Mouse (Mus musculus): ENCODE measurements at regions not wholly inside any gene's neighbourhood (a gene's known extent, or its start where the extent isn't known, plus 50 kb on each side); places are given as distances from the start of the nearest gene placed in this dataset.

DNA sequence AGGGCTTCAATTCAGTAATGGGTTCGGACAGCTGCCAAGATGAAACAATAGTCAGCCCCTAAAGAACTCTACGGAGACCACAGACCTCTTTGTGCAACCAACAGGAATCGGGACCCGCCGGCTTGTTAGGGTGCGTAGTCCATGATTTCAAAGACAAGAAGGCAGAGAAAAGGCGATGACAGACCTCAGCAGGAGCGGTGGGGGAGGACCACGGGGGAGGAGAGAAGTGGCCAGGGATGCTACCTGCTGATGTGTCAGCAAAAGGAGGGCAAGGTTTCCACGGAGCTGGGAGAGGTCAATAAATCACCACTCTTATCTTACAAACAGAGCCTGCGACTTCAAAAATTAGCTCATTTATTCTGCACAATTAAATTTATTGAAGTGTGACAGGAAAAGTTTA, 388.4 kb upstream of the Id4 start:
- no peak for DNase-seq

DNA sequence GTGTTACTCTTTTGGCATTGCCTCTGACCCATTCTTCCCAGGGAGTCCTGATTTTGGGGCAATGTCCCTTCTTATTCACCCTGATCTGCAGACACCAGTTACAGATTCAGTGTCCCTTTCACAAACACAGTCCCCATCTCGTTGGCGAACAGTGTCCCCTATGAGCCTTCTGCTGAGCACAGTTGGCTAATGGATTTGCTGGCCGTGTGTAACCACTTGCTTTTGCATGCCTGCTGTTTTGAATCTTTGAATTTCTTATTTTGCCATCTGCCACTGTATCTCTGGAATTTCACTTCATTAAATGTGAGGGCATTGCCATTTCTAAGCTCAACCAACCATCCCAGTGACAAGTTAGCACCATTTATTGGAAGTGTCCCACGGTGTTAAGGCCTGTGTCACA, 368.5 kb upstream of the Id4 start:
- no peak for DNase-seq

DNA sequence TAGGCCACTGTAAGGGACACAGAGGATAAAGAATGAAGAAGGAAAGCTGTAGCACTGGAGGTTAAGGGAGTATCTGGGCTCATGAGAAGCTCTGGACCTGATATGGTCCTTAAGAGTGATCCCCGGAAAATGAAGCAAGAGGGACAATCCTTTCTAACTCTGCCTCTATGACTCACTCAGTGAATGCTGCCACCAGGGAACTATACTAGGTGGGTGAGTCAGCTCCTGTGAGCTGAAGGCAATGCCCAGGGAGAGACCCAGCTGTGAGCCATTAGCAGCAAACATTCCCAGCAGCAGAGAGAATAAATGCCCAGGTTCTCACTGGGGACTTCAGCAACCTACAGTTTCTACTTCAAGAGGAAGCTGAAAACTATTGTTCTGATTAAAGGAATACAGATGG, 366.7 kb upstream of the Id4 start:
- DNase-seq, result no peak

DNA sequence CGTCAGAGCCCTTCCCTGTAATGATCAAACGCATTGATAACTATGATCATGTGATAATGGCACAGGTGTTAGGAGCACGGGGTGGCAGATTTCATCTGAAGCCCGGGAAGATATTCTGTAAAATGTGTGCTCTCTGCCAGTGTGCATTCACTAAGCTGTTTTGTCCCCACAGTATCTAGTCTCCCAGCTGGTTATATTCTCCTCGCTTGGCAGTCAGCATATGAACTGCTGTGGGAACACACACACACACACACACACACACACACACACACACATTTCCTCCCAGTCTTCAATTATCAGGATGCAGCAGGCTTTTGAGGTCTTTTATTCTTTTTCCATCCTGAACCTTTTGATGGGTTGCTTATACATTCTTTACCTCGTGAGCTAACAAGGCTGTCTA, 365.8 kb upstream of the Id4 start:
- no peak for DNase-seq

DNA sequence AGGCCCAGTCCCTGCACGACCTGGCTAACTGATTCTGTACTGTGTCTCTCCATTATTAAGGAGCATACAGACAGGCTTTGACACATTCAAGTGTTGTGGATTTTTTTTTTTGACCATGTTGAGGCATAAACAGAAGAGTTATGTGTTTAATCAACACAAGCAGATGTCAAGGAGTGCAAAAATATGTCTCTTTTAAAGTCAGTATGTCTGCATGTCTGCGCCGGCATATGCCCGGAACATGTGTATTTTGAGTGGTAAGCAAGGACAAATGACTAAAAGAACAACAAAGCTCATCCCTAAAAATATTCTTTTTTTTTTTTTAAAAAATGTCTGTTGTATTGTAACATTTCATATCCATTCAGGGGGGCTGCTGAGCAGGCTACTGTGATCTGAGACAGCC, 364.4 kb upstream of the Id4 start:
- no peak for DNase-seq

DNA sequence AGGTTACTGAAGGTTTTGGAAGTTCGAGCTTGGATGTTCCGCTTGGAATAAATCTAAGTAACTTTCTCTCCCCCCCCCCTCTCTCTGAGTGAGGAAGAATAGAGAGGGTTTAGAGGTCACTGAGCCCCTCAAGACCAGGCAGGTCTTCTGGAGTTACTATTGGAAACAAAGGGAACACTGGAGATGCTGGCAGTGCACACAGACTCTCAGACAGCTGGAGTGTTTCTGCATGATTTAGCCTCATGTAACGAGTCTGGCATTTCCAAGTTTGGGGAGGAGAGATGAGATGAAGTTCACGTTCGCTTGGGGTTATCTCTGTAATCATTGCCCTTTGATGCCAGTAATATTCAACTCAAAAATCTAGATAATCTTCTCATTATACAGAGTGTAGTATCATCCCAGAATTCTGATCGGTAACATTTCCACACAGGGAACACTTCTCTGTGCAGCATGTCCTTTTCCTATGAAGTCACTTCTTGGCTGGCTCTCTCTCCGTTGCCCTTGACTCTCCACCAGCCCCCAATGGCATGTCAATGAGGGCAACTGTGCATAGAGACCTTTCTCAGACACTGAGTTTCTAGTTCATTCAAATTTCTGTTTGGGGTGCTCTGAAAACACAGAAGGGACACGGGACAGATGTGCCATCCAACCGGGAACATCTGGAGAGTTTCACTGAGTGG, 351.0 kb upstream of the Id4 start:
- DNase-seq, result no peak

DNA sequence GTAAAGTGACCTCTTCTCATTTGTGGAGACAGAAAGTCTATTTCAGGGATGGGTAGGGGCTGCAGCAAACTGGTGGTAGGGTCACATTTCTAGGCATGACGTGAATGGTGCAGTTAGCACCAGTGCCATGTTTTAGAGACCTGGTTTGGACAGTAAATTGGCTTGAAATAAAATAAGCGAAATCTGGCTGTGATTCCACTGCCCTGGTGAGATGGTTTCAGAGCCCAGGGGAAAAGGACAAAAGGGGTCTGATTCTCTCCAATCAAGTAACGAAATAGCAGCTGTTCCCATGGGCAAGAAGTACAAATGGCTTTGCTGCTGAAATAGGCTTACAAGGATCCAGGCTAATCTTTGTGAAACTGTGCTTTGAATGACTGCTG, 350.5 kb upstream of the Id4 start:
- DNase-seq, result no peak

DNA sequence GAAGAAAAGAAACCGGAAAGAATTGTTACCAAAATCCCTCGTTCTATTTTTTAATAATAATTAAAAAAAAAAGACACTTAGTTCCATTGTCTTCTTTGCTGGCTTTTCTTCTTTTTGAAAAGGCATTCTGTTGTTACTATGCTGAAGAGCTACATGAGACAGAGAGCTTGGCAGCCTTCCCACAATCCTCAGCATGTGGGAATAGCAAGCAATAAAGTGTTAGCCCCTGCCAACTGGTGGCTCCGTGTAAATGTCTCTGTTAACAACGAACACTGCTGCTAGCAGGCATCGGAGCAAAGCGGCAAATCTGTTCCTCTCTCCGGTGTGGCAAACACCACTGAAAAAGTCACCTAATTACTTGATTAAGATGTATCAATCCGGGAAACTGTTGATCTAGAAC, 344.6 kb upstream of the Id4 start:
- no peak for DNase-seq

DNA sequence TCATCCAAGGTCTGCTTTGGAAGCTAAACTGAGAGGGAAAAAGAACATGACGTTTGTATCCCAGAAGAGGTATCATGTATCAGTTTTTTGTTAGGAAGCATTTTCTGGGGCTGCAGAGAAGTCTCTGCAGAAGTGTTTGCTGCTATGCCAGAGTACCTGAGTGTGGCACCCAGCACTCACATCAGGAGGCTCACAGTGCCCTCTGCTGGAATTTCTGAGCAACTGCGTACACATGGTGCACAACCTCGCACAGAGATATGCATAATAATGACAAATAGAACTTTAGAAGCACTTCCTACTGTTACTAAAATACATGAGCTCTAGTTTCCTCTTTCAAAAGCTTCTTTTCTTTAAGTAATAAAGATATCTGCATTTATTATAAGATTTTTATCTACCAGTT, 343.7 kb upstream of the Id4 start:
- no peak for DNase-seq

DNA sequence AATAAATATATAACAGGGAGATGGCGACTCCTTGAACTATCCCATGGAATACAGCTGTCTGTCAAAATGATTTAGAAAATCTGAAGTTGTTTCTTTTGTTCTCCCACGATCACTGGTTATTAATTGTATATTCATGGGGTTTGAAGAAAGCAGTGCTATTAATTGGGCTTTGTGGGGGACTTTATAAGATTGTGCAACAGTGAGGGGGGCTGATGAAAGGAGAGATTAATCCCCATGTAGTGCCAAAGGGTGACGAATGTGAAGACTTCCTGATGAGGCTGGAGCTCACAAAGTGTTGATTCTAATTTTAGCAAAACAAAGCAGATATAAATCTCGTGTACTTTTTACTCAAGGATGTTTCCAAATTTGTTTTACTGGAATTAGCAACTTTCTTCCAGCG, 340.0 kb upstream of the Id4 start:
- DNase-seq, result no peak

DNA sequence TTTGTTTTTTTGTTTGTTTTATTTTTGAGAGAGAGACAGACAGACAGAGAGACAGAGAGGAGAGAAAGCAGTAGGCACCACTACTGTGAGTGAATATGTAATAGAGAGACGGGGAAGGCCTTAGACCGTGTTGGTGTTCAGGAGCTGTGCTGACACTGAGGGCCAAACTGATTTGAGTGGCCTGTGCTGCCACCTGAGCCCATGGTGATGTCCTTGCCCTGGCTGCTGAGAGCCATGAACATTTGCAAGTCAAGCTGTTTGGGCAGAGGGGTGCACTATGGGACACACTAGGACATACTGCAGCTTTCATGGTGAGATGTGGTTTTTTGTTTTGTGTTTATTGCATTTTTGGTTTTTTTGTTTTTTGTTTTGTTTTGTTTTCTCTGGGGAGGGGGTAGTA, 320.3 kb upstream of the Id4 start:
- no peak for DNase-seq

DNA sequence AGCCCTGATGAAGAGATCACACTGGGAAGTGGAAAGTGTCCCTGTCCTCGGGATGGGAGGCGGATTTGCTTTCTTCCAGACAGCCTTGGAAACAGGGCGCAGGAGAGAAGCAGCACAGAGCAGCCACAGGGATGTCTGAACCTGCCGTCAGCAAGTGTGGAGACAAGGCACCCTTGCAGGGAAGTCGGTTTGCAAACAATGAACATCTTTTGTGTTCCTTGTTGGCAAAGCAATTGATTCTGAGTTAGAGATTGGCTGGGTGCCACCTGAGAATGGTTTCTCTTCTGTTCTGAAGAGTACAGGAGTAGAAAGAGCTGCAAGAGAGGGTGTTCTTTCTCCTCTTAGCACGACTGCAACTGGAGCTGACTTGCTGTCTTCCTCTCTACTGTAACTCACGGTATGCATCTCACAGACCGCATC, 318.6 kb upstream of the Id4 start:
- no peak for DNase-seq

DNA sequence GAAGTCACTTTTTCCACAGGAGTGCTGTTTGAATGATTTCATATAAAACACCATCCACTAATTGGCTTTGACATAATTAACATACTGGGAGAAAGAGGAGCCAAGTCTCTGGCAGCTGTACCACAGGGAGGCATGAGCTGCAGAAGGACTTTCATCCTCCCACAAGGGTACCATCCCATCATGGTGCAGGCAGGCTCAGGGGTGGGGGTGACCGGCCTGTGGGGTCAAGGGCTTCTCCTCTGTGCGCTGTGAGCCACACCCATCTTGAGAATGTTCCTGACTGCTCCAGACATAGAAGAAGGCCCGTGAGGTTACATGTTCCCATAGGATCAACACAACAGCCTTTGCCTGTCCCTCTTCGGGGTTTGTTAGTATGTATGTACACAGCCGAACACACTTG, 317.4 kb upstream of the Id4 start:
- DNase-seq, result no peak

DNA sequence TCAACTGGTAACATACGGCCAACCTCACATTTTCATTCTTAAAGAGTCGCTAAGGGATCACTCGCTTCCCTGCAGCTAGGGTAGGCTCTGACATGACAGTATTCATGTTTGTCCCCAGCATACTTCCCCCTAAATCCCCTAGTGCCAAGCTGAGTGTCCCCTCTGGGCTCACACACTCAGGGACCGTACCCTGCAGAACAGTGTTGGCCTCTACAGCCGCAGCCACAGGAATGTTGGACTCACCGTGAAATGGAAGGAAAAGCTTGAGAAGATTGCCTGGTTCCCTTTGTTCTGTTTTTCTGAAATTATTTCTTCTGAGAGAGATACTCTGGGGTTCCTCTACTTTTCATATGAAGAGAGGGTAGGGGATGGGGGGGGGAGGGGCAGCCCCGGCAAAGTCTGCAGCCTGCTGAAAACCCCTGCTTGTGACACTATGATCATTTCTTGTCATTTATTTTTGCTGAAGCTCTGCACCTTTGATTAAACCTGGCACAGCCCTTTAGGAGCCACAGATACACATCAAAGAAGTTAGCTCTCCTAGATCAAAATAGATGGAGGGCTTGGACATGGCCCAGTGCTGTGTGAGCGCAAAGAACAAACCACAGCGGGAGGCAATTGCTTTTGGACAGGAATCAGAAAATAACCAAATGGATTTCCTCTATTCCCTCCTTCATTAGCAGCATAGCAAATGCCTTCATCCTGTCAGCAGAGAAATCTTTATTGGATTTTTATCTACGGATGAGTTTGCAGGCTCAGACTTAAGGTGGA, 312.7 kb upstream of the Id4 start:
- no peak for DNase-seq

DNA sequence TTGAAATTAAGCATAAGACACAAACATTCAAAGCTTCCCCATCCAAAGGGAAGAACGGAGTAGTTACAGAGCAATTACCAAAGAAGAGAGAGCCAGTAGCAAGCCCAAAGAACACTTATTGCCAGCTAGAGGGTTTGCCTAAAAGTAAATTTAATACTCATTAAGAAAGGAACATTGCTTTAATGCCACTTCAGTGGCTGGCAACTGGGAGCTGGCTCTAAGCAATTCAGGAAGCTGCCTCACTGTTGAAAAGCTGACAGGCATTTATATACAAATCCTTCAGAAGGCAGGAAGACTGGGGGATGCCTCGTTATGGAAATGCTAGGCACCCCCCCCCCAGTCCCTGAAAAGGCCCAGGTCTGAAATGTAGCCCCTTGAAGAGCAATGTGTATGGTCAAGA, 310.6 kb upstream of the Id4 start:
- no peak for DNase-seq

DNA sequence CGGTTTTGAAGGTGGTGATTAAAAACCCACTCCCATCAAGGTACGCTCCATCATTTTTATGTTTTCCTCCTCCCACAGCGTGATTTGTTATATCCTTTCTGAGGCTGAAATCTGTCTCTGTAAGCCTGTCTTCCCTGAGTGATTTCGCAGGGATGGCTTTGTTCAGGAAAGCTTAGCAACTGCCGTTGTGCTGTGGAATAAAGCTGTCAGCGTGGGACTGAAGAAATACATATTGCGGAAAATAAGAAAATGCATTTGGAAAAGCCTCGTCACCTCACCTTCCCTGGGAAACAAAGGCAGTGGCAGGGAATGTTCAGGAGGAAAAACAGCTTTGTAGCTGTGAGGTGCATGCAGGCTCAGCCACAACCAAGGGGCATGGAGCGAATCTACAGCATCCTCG, 310.0 kb upstream of the Id4 start:
- no peak for DNase-seq

DNA sequence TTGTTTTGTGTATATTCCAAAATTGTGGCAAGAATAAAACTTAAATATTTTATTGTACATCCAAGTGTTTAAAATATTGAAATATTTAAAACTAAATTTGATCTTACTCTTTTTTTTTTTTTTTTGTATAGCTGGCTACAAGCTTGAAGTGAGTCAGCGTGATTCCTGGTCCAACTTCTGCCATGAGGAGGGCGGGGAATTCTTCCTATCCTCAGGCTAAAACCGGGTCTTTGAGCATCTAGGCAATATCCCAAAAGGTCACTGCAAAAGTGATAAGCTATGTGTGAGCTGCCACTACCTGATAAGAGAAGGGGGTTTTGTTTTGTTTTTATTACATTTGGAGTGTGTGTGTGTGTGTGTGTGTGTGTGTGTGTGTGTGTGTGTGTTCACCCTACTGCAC, 308.1 kb upstream of the Id4 start:
- no peak for DNase-seq

DNA sequence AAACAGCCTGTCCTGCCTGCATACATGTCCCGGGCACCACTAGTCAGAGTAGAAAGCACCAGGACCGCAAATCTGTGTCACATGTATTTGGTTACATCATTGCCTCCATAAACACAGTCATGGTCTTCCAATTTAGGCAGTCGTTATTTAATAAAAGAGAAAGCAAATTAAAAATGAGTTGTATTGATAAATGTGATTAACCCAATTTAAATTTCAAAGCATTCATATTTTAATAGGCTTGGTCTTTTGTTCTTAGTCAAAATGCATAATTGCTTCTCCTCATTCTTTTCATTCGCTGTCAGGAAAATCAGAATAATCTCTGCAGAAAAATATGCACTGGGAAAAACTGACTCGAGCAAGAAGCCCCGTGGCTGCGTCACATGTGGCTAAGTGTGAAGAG, 307.3 kb upstream of the Id4 start:
- no peak for DNase-seq

DNA sequence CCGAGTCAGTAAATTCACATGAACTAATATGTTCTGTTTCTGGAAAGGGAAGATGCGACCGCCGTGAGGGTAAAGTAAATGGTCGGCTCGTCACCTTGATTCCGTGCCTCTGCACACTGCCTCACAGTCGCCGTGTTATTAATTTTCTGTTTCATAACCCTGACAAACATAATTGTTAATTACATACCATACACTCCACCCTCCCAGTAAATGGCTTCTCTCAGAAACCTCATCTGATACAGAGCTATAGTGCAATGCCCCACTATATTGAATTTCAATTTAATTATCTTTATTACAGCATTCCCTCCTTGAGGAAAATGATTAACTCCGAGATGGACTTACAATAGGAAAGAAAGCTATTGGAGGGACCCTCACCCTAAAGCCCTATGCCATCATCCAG, 305.5 kb upstream of the Id4 start:
- no peak for DNase-seq

DNA sequence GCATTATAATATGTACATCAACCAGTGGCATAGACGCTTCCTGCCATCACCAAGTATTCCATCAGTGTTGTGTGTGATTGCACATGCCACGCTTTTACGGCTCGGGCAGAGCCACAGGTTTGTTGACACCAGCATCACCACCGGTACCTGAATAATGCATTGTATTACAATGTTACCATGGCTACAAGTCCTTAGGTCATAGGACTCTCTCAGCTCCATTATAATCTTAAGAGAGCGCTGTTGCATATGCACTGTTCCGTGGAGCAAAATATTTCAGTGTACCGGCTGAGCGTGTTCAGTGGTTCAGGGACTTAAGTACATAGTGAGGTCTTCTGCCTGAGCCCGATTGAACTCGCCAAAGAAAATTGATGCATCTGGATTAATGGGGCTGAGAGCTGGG, 303.4 kb upstream of the Id4 start:
- no peak for DNase-seq

DNA sequence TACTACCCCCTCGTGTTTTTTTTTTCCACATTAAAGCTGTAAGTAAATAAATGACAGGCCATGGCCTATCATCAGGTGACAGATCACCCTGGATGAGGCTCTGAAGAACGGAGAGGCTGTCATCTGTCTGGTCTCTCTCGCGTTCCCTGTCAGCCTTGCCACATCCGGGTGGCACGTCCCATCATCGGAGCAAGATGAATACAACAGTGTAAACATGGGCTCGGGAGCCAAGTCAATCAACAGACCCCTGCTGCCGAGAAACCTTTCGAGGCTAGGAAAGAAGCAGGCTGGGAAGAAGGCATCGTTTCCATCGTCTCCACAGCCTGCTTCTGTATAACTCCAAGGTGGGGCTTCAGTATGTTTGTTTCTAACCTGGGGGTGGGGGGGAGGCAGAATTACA, 286.8 kb upstream of the Id4 start:
- no peak for DNase-seq

DNA sequence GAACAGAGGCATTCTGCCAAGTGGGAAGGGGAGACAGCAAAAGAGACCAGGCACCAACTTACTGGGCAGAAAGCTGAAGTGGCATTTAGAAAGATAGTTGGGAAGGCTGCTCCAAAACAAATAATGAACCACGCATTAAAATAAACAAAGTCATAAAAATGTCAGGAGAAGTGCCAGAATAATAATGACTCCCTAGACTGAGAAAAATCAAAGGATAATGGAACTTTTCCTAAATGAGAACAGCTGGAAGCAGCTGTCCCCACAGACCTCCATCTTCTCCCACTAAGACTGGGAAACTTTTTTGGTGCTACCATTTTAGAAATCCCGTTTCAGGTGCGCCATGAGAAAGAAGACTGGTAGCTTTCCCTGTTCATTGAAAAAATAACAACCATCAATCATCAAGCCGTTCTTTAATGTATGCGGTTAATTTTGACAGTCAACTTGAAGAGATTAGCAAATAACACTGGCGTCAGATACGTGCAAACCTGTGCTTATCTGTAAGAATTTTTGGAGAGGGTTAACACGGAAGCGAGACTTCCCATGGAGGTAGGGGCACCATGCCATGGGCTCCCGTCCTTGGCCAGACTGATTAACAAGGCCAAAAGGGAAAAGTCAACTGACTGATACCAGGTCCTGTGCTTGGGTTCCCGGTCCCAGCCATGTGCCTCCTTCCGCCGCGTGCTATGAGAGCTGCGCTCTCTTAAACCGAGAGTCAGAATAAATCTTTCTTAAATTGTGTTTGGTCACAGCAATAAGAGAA, 286.1 kb upstream of the Id4 start:
- no peak for DNase-seq

DNA sequence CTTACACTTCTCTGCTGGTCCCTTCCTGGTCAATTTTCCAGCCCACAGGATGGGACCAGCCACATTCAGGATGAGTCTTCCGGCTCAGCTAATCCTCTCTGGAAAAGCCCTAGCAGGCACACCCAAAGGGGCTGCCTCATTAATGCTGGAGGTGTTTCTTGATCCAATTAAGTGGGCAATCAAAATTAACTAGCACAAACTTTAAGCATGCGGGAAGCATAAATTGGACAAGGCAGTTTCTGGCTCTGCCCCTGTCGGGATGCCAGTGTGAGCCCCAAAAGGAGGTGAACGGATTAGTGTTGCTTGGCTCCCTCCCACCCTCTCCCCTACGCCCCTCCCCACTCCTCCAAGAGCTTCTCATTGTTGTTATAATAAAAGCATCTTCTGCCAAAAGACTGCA, 262.5 kb upstream of the Id4 start:
- no peak for DNase-seq

DNA sequence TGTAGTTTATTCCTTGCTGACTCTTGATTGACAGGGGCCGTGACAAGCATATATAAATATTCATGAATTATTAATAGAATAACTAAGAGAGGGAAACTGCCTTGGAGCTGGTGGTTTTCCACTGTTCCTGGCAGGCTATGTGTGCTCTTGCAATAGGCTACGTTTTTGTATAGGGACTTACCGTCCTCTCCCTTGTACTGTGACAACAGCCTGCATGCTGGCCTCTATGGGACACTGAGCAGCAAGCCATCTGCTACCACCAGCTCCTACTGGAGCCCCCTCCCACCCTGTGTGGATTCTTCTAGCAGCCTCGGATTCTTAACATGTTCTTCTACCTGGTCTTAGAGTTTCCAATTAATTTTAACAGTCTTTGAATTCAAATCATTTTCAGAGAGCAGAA, 261.6 kb upstream of the Id4 start:
- DNase-seq, result no peak
